Mouse (Mus musculus) hindbrain, embryonic 13.5 days (tissue): ENCODE measurements around the gene Myo5c. TPM values are rescaled to one million over a fixed set of nuclear protein-coding genes. Genes with fewer than 3 reads are reported as not detected.

Experiments used
- ATAC-seq: fragments of 200-750 bp; cut with Nextera tagmentation; 2 replicates; pipeline ENCODE4 v1.8.0; 2017; ENCODE audit warnings: moderate TSS enrichment; ENCODE audit not compliant: low FRiP score
- H3K27ac ChIP-seq: fragments of 300-500 bp; sonication (generic); 2 replicates; pipeline ENCODE4 v1.5.1; 2015; ENCODE audit warnings: inconsistent platforms, mild to moderate bottlenecking, moderate library complexity
- H3K27me3 ChIP-seq: fragments of 300-500 bp; sonication (generic); 2 replicates; pipeline ENCODE4 v1.6.1; 2015; ENCODE audit warnings: mild to moderate bottlenecking, inconsistent platforms
- H3K36me3 ChIP-seq: fragments of 300-500 bp; sonication (generic); 2 replicates; pipeline ENCODE4 v1.6.1; 2015; ENCODE audit warnings: mild to moderate bottlenecking, inconsistent platforms
- H3K4me1 ChIP-seq: fragments of 300-500 bp; sonication (generic); replicated peaks from 2 replicates; pipeline ENCODE4 v1.6.1; 2015; ENCODE audit warnings: inconsistent platforms
- H3K4me2 ChIP-seq: fragments of 300-500 bp; sonication (generic); 2 replicates; pipeline ENCODE4 v1.6.1; 2015; ENCODE audit warnings: inconsistent platforms, mild to moderate bottlenecking, moderate library complexity
- H3K4me3 ChIP-seq: fragments of 300-500 bp; sonication (generic); 2 replicates; pipeline ENCODE4 v1.5.1; 2015; ENCODE audit warnings: mild to moderate bottlenecking, inconsistent platforms
- H3K9ac ChIP-seq: fragments of 300-500 bp; sonication (generic); 2 replicates; pipeline ENCODE4 v1.6.1; 2015; ENCODE audit warnings: mild to moderate bottlenecking, inconsistent platforms
- H3K9me3 ChIP-seq: fragments of 300-500 bp; sonication (generic); 2 replicates; pipeline ENCODE4 v1.6.1; 2016; ENCODE audit warnings: inconsistent platforms
- WGBS: fragments of 180-500 bp; shearing (Covaris S2); methylation state at CpG from one replicate; pipeline ENCODE4 v1.1.7; 2015; 5-methylcytosine and 5-hydroxymethylcytosine counted together
- polyA plus RNA-seq: library from polyadenylated mRNA; unstranded; fragments of >200 nt; fragmentation: Nextera tagmentation; extraction: Ambion mirVana; gene quantifications from 2 replicates; pipeline ENCODE4 v1.2.1, GENCODE M21; 2015

The Myo5c gene
- polyA plus RNA-seq, 1 experiment from 2014 or later: 0.42 TPM

GRCm38 (mm10) chr9:75315238-75315637 lies 83.4 kb downstream of the Myo5c start:
- WGBS: 79% methylated on average over 3 of the region's 3 CpGs
- no peak for ATAC-seq

DNA sequence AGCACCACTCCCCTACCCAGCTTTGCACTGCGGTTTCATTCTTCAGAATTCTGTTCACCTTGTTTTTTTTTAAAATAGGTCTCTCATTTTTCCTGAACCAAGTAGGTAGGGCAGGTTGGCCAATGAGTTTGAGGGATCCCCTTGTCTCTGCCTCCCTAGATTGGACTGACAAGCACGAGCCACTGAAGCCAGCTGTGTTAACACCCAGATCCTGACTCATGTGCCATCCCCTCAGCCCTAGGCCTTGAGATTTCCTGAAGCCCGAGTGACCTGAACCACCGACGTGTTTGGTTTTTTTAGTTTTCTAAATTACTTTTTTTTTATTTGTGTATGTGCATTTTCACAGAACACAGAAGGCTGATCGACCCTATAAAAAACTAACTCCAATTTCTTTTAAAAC lies 85.0 kb downstream of the Myo5c start:
- no peak overlapping the region for H3K27ac ChIP-seq
- H3K36me3 ChIP-seq: peaks cover 2% of the 10 kb centered on the region
- H3K27me3 ChIP-seq: no peaks in the 10 kb centered on the region
- no peak overlapping the region for H3K9ac ChIP-seq
- no peaks in the 10 kb centered on the region for H3K9me3 ChIP-seq
- H3K4me1 ChIP-seq: peaks cover 34% of the 10 kb centered on the region
- no peak for ATAC-seq
- no peak overlapping the region for H3K4me3 ChIP-seq
- H3K4me2 ChIP-seq: no peak overlapping the region
- 91% methylated on average over 6 of the region's 6 CpGs for WGBS

More at GRCm38 (mm10) chr9:75315238-75315637, 83.4 kb downstream of the Myo5c start:
- Histone ChIP-seq H3K4me3 (peak overlapping the region; percentile 59), H3K9me3 (no peaks in the 10 kb centered on the region), H3K4me1 (peaks cover 34% of the 10 kb centered on the region), H3K36me3 (no peaks in the 10 kb centered on the region), H3K4me2 (peak overlapping the region; percentile 83), H3K27me3 (no peaks in the 10 kb centered on the region), H3K9ac (peak overlapping the region; percentile 92), H3K27ac (no peak overlapping the region)

GRCm38 (mm10) chr9:75318196-75318595 lies 86.4 kb downstream of the Myo5c start:
- no peak for ATAC-seq
- no peak overlapping the region for H3K4me3 ChIP-seq
- H3K4me2 ChIP-seq: no peak overlapping the region
- 95% methylated on average over 2 of the region's 2 CpGs for WGBS
- H3K9ac ChIP-seq: peak overlapping the region; percentile 39; the same call in 1 of the 2 replicates
- H3K9me3 ChIP-seq: no peaks in the 10 kb centered on the region
- H3K27ac ChIP-seq: no peak overlapping the region
- no peaks in the 10 kb centered on the region for H3K27me3 ChIP-seq
- peaks cover 33% of the 10 kb centered on the region for H3K4me1 ChIP-seq
- peaks cover 5% of the 10 kb centered on the region for H3K36me3 ChIP-seq

DNA sequence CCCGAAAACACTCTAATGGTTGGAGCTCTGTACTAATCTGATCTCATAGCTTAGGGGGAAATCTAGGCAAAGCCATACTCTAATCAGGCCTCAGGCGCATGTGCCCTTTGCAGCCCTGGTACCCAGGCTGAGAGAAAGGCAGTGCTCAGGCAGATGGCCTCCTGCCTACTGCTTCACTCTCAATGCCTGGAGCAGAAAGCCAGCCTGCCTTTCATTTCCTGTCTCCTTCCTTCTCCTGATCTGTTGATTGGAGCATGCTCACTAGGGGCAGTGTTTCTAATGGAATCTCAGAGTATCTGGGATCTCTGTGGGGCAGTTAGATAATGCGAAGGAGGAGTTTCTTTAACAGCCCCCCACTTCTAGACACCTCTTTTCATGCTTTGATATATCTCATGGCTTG lies 87.5 kb downstream of the Myo5c start:
- Histone ChIP-seq H3K4me1 (peaks cover 28% of the 10 kb centered on the region), H3K27me3 (no peaks in the 10 kb centered on the region), H3K4me3 (no peak overlapping the region), H3K27ac (0 out of 2 replicates have a peak overlapping the region, but pooled peaks have one; percentile 30), H3K9ac (no peak overlapping the region), H3K9me3 (no peaks in the 10 kb centered on the region), H3K36me3 (peaks cover 5% of the 10 kb centered on the region), H3K4me2 (no peak overlapping the region)
- WGBS: 80% methylated on average over 3 of the region's 3 CpGs
- no peak for ATAC-seq

GRCm38 (mm10) chr9:75322099-75322885 lies 90.5 kb downstream of the Myo5c start:
- WGBS: 86% methylated on average over 13 of the region's 13 CpGs
- ATAC-seq: no peak
- no peak overlapping the region for H3K4me2 ChIP-seq

GRCm38 (mm10) chr9:75328047-75328446 lies 96.2 kb downstream of the Myo5c start:
- no peaks in the 10 kb centered on the region for H3K4me1 ChIP-seq
- H3K4me3 ChIP-seq: no peak overlapping the region
- H3K9me3 ChIP-seq: no peaks in the 10 kb centered on the region
- H3K9ac ChIP-seq: no peak overlapping the region
- no peak for ATAC-seq
- peaks cover 61% of the 10 kb centered on the region for H3K36me3 ChIP-seq
- no peak overlapping the region for H3K27ac ChIP-seq
- H3K27me3 ChIP-seq: no peaks in the 10 kb centered on the region
- H3K4me2 ChIP-seq: no peak overlapping the region
- 95% methylated on average over 3 of the region's 3 CpGs for WGBS

More at GRCm38 (mm10) chr9:75322099-75322885, 90.5 kb downstream of the Myo5c start:
- H3K9ac ChIP-seq: no peak overlapping the region
- no peaks in the 10 kb centered on the region for H3K9me3 ChIP-seq
- no peak overlapping the region for H3K4me3 ChIP-seq
- no peak overlapping the region for H3K27ac ChIP-seq
- no peaks in the 10 kb centered on the region for H3K27me3 ChIP-seq
- H3K36me3 ChIP-seq: peaks cover 21% of the 10 kb centered on the region
- peaks cover 9% of the 10 kb centered on the region for H3K4me1 ChIP-seq

GRCm38 (mm10) chr9:75330821-75331220 lies 99.0 kb downstream of the Myo5c start:
- Histone ChIP-seq H3K36me3 (peaks cover 74% of the 10 kb centered on the region), H3K9ac (no peak overlapping the region), H3K4me1 (no peaks in the 10 kb centered on the region), H3K27ac (no peak overlapping the region), H3K4me2 (no peak overlapping the region), H3K27me3 (no peaks in the 10 kb centered on the region), H3K9me3 (no peaks in the 10 kb centered on the region), H3K4me3 (no peak overlapping the region)
- no peak for ATAC-seq
- 82% methylated on average over 8 of the region's 8 CpGs for WGBS

GRCm38 (mm10) chr9:75334440-75334839 lies 102.6 kb downstream of the Myo5c start:
- Histone ChIP-seq H3K4me1 (no peaks in the 10 kb centered on the region), H3K36me3 (peaks cover 89% of the 10 kb centered on the region), H3K4me3 (no peak overlapping the region)

GRCm38 (mm10) chr9:75338016-75338415 lies 106.2 kb downstream of the Myo5c start:
- no peak overlapping the region for H3K9ac ChIP-seq
- H3K36me3 ChIP-seq: peaks cover 92% of the 10 kb centered on the region
- H3K4me3 ChIP-seq: no peak overlapping the region
- no peaks in the 10 kb centered on the region for H3K9me3 ChIP-seq
- ATAC-seq: no peak
- no peaks in the 10 kb centered on the region for H3K27me3 ChIP-seq
- H3K4me1 ChIP-seq: no peaks in the 10 kb centered on the region
- no peak overlapping the region for H3K27ac ChIP-seq
- H3K4me2 ChIP-seq: no peak overlapping the region
- WGBS: 96% methylated on average over 6 of the region's 6 CpGs

More at GRCm38 (mm10) chr9:75334440-75334839, 102.6 kb downstream of the Myo5c start:
- no peak overlapping the region for H3K27ac ChIP-seq
- H3K4me2 ChIP-seq: no peak overlapping the region
- H3K9me3 ChIP-seq: no peaks in the 10 kb centered on the region
- H3K9ac ChIP-seq: no peak overlapping the region
- ATAC-seq: no peak
- no peaks in the 10 kb centered on the region for H3K27me3 ChIP-seq
- WGBS: 88% methylated on average over 4 of the region's 4 CpGs

GRCm38 (mm10) chr9:75342433-75342832 lies 110.6 kb downstream of the Myo5c start:
- Histone ChIP-seq H3K9me3 (no peaks in the 10 kb centered on the region), H3K4me3 (no peak overlapping the region), H3K4me1 (no peaks in the 10 kb centered on the region), H3K27me3 (no peaks in the 10 kb centered on the region), H3K4me2 (no peak overlapping the region), H3K36me3 (peaks cover 91% of the 10 kb centered on the region), H3K9ac (no peak overlapping the region), H3K27ac (no peak overlapping the region)
- no peak for ATAC-seq
- WGBS: 92% methylated on average over 4 of the region's 4 CpGs

GRCm38 (mm10) chr9:75347458-75347857 lies 115.6 kb downstream of the Myo5c start, which contains the start of gene Bcl2l10:
Gene Bcl2l10, plus strand, starts transcription at chr9:75347758.
- Histone ChIP-seq H3K9ac (no peak within 1 kb of the TSS), H3K4me1 (no peaks in the 10 kb centered on the region), H3K27me3 (no peaks in the 10 kb centered on the region), H3K9me3 (no peaks in the 10 kb centered on the region), H3K36me3 (peaks cover 47% of the 10 kb centered on the region), H3K4me3 (no peak within 1 kb of the TSS), H3K4me2 (no peak within 1 kb of the TSS), H3K27ac (no peak within 1 kb of the TSS)
- ATAC-seq: no peak
- 95% methylated on average over 5 of the region's 5 CpGs for WGBS

- Histone ChIP-seq H3K9ac (no peak overlapping the region), H3K27ac (no peak overlapping the region), H3K36me3 (peaks cover 41% of the 10 kb centered on the region), H3K4me1 (no peaks in the 10 kb centered on the region), H3K27me3 (no peaks in the 10 kb centered on the region), H3K4me3 (no peak overlapping the region), H3K9me3 (no peaks in the 10 kb centered on the region), H3K4me2 (no peak overlapping the region)
- 93% methylated on average over 17 of the region's 17 CpGs for WGBS
- no peak for ATAC-seq
These were observed 116.2 kb downstream of the Myo5c start for GRCm38 (mm10) chr9:75348066-75348465.

GRCm38 (mm10) chr9:75348641-75349040 lies 116.8 kb downstream of the Myo5c start:
- no peaks in the 10 kb centered on the region for H3K27me3 ChIP-seq
- 84% methylated on average over 3 of the region's 3 CpGs for whole genome bisulfite sequencing
- no peaks in the 10 kb centered on the region for H3K9me3 ChIP-seq
- H3K27ac ChIP-seq: no peak overlapping the region
- ATAC-seq: no peak
- H3K4me3 ChIP-seq: no peak overlapping the region
- no peak overlapping the region for H3K9ac ChIP-seq
- peaks cover 35% of the 10 kb centered on the region for H3K36me3 ChIP-seq
- H3K4me1 ChIP-seq: no peaks in the 10 kb centered on the region
- no peak overlapping the region for H3K4me2 ChIP-seq
